Mouse (Mus musculus) midbrain, embryonic 12.5 days (tissue): ENCODE measurements around the gene Blvrb. TPM values are rescaled to one million over a fixed set of nuclear protein-coding genes. Genes with fewer than 3 reads are reported as not detected.

Experiments used
- ATAC-seq: fragments of 200-750 bp; cut with Nextera tagmentation; 2 replicates; pipeline ENCODE4 v1.8.0; 2017; ENCODE audit warnings: low read depth, moderate TSS enrichment, moderate library complexity; ENCODE audit not compliant: low FRiP score
- H3K27ac ChIP-seq: fragments of 300-500 bp; sonication (generic); replicated peaks from 2 replicates; pipeline ENCODE4 v1.5.1; 2016; ENCODE audit warnings: mild to moderate bottlenecking
- H3K27me3 ChIP-seq: fragments of 300-500 bp; sonication (generic); 2 replicates; pipeline ENCODE4 v1.6.1; 2016; ENCODE audit warnings: mild to moderate bottlenecking
- H3K36me3 ChIP-seq: fragments of 300-500 bp; sonication (generic); 2 replicates; pipeline ENCODE4 v1.6.1; 2016
- H3K4me1 ChIP-seq: fragments of 300-500 bp; sonication (generic); 2 replicates; pipeline ENCODE4 v1.6.1; 2016
- H3K4me2 ChIP-seq: fragments of 300-500 bp; sonication (generic); replicated peaks from 2 replicates; pipeline ENCODE4 v1.6.1; 2016; ENCODE audit warnings: mild to moderate bottlenecking, moderate library complexity
- H3K4me3 ChIP-seq: fragments of 300-500 bp; sonication (generic); 2 replicates; pipeline ENCODE4 v1.5.1; 2016; ENCODE audit warnings: mild to moderate bottlenecking
- H3K9ac ChIP-seq: fragments of 300-500 bp; sonication (generic); replicated peaks from 2 replicates; pipeline ENCODE4 v1.6.1; 2016; ENCODE audit warnings: mild to moderate bottlenecking, moderate library complexity
- H3K9me3 ChIP-seq: fragments of 300-500 bp; sonication (generic); 2 replicates; pipeline ENCODE4 v1.6.1; 2016; ENCODE audit warnings: mild to moderate bottlenecking
- WGBS: fragments of 180-500 bp; shearing (Covaris S2); methylation state at CpG from one replicate; pipeline ENCODE4 v1.1.7; 2016; 5-methylcytosine and 5-hydroxymethylcytosine counted together
- polyA plus RNA-seq: library from polyadenylated mRNA; unstranded; fragments of >200 nt; fragmentation: Nextera tagmentation; extraction: Ambion mirVana; gene quantifications from 2 replicates; pipeline ENCODE4 v1.2.1, GENCODE M21; 2016

Blvrb gene
- polyA plus RNA-seq, 1 experiment from 2014 or later: 31.0 TPM

DNA sequence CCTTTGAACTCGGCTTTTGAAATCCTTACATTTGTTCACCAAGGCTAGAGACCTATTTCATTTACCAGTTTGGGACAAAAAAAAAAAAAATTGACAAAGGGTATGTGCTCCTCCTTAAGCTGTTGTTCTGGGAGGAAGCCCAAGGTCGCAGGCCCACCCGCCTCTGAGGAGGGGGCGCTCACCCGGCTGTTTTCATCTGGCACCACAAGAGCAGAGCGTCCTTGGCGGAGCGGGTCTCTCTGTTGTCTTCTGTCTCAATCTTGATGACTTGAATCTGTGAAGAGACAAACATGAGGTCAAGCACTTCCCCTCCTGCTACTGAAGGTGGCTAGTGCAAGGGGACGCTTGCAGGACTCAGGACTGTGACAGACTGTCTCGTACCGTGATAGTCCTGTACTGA lies 19.8 kb upstream of the Blvrb start:
- Histone ChIP-seq H3K4me3 (no peak overlapping the region), H3K27ac (no peak overlapping the region), H3K9me3 (peaks cover 5% of the 10 kb centered on the region), H3K36me3 (no peaks in the 10 kb centered on the region), H3K9ac (no peak overlapping the region), H3K4me1 (no peaks in the 10 kb centered on the region), H3K27me3 (peaks cover 3% of the 10 kb centered on the region), H3K4me2 (no peak overlapping the region)
- no peak for ATAC-seq
- WGBS: 80% methylated on average over 11 of the region's 11 CpGs

- no peak overlapping the region for H3K4me2 ChIP-seq
- H3K27me3 ChIP-seq: peaks cover 15% of the 10 kb centered on the region
- H3K27ac ChIP-seq: no peak overlapping the region
- H3K4me1 ChIP-seq: no peaks in the 10 kb centered on the region
- H3K36me3 ChIP-seq: no peaks in the 10 kb centered on the region
- H3K4me3 ChIP-seq: no peak overlapping the region
- WGBS: 58% methylated on average over 2 of the region's 2 CpGs
- no peak overlapping the region for H3K9ac ChIP-seq
- no peak for ATAC-seq
- H3K9me3 ChIP-seq: peaks cover 5% of the 10 kb centered on the region
Observed at GRCm38 (mm10) chr7:27429135-27429534, 18.6 kb upstream of the Blvrb start.

DNA sequence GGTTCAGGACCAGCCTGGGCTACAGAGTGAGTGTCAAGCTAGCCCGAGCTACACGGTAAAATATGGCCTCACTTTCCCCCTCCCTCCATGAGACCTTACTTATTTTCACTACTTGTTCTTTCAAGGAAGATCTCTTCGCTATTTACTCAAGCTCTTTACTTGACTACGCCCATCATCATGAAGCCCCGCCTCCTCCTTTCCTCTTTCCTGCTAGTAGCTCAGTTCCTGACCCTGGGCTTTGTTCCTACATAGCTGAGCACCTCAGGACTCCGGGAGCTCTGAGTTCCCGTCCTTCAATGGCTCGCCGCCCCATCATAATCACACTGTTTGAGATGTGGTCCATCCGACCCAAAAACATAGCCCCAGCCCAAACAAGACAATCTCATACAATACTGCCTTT lies 14.4 kb upstream of the Blvrb start:
- peaks cover 27% of the 10 kb centered on the region for H3K27me3 ChIP-seq
- no peak for ATAC-seq
- H3K9ac ChIP-seq: no peak overlapping the region
- H3K4me2 ChIP-seq: no peak overlapping the region
- no peaks in the 10 kb centered on the region for H3K36me3 ChIP-seq
- no peak overlapping the region for H3K4me3 ChIP-seq
- H3K9me3 ChIP-seq: peaks cover 5% of the 10 kb centered on the region
- H3K27ac ChIP-seq: no peak overlapping the region
- 30% methylated on average over 10 of the region's 10 CpGs for WGBS
- no peaks in the 10 kb centered on the region for H3K4me1 ChIP-seq

GRCm38 (mm10) chr7:27433794-27434193 lies 14.0 kb upstream of the Blvrb start:
- Histone ChIP-seq H3K27me3 (peaks cover 27% of the 10 kb centered on the region), H3K4me1 (no peaks in the 10 kb centered on the region), H3K4me3 (no peak overlapping the region), H3K36me3 (no peaks in the 10 kb centered on the region), H3K9me3 (peaks cover 5% of the 10 kb centered on the region), H3K9ac (no peak overlapping the region), H3K4me2 (no peak overlapping the region), H3K27ac (no peak overlapping the region)
- 9% methylated on average over 9 of the region's 10 CpGs for WGBS
- no peak for ATAC-seq

- Histone ChIP-seq H3K4me1 (no peaks in the 10 kb centered on the region), H3K9me3 (no peaks in the 10 kb centered on the region), H3K4me2 (no peak overlapping the region), H3K4me3 (no peak overlapping the region), H3K36me3 (no peaks in the 10 kb centered on the region), H3K27me3 (peaks cover 27% of the 10 kb centered on the region), H3K9ac (no peak overlapping the region), H3K27ac (no peak overlapping the region)
- WGBS: 63% methylated on average over 5 of the region's 5 CpGs
- no peak for ATAC-seq
Observed at GRCm38 (mm10) chr7:27437544-27437943, 10.2 kb upstream of the Blvrb start.

DNA sequence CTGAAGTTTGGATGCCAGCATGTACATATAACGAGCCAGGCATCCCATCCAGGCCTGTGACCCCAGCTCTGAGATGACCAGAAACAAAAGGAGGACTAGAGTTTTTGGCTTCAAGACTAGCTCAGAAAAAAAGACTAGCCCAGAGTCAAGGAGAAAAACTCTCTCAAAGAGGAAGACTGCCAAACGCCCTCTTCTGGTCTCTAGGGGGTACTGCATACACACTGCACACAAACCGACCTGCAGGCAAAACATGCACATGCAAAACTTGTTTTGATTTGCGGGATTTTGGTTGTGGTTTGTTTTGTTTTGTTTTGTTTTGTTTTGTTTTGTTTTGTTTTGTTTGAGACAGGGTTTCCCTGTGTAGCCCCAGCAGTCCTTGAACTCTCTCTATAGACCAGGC lies 7.8 kb upstream of the Blvrb start:
- no peaks in the 10 kb centered on the region for H3K9me3 ChIP-seq
- H3K4me1 ChIP-seq: no peaks in the 10 kb centered on the region
- ATAC-seq: no peak
- no peaks in the 10 kb centered on the region for H3K36me3 ChIP-seq
- H3K9ac ChIP-seq: no peak overlapping the region
- no peak overlapping the region for H3K4me3 ChIP-seq
- no peak overlapping the region for H3K27ac ChIP-seq
- H3K4me2 ChIP-seq: no peak overlapping the region
- H3K27me3 ChIP-seq: peaks cover 15% of the 10 kb centered on the region
- WGBS: 75% methylated on average over 4 of the region's 4 CpGs

- Histone ChIP-seq H3K9me3 (no peaks in the 10 kb centered on the region), H3K27ac (no peak overlapping the region), H3K4me2 (peak overlapping the region; percentile 95), H3K9ac (peak overlapping the region; percentile 79), H3K4me3 (peak overlapping the region; percentile 59), H3K27me3 (peaks cover 48% of the 10 kb centered on the region), H3K36me3 (no peaks in the 10 kb centered on the region), H3K4me1 (peaks cover 20% of the 10 kb centered on the region)
- no peak for ATAC-seq
- 1% methylated on average over 13 of the region's 18 CpGs for WGBS
Observed at GRCm38 (mm10) chr7:27446051-27446450, 1.7 kb upstream of the Blvrb start.

DNA sequence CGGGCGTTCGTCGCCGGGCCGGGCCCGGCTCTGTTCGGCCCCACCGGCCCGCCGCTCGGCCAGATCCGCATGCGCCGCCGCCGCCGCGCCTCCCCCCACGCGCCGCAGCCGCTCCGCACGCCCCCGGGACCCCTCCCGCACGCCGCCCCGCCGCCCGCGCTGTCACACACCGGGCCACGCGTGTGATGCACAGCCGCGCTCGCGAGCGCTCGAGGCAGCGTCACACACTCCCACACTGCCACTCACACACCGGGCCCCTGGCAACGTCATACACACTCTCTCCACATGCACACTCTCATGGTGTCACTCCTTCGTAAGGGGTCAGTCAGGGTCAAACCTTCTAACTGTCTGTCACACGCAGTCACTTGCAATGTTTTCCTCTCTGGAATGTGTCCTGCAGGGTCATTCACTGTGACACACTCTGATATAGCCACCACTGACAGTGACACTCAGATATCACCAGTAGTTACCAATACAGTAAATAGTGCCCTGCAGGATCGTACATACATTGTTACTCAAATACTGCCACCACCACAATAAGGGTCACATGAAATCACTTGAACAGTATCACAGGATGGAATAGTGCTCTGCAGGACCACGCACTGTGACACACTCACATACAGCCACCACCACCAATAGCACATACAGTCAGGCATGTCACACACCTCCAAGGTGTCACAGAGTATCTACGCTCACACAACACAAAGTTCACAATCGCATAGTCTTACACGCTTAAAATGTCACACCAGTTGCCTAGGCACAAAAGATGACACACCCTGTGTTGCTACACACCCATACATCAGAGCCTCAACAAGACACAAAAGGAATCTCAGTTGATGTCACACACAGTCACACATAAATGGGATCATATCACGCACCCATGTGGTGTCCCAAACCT lies 1.0 kb upstream of the Blvrb start:
- Histone ChIP-seq H3K9me3 (no peaks in the 10 kb centered on the region), H3K9ac (peak overlapping the region; percentile 79), H3K4me3 (peak overlapping the region; percentile 59), H3K27ac (no peak overlapping the region), H3K27me3 (peaks cover 48% of the 10 kb centered on the region), H3K4me1 (peaks cover 20% of the 10 kb centered on the region), H3K4me2 (peak overlapping the region; percentile 95), H3K36me3 (no peaks in the 10 kb centered on the region)
- ATAC-seq: peak; percentile 28
- 11% methylated on average over 29 of the region's 53 CpGs for WGBS

DNA sequence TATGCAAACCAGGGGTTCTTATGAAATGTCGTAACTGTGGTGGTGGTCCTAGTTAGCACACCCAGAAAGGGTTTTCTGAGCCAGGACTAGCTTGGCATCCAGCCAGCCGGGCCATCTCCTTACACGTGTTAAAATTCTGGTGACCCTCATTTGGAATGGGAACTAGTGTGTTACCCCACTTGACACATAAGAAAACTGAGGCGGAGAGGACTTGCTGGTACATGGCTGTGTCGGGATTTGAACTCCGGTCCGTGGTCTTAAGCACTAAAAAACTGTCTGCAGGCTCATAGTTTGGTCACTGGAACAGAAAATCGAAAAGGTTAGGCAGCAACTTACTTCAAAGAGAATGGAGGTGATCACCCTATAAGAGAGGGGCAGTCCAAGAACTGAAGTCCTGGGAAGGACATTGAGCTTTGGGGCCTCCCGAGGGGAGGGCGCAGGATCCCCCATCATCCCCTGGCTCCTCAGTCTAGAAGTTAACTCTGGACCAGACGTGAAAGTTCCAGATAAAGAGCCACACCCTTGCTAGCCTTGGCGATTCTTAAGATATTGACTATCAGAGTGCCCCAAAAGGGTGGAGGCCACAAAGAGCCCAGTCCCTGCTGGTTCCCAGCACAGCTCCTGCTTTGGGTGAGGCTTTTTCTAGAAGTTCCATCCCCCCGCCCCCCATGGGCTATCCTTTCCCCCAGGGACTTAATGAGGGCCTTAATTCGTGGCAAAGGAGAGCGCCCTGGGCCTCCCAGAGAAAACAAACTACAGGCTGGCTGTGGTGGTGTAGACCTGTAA lies 836 bp downstream of the Blvrb start:
- H3K4me2 ChIP-seq: peak overlapping the region; percentile 95
- peaks cover 20% of the 10 kb centered on the region for H3K4me1 ChIP-seq
- H3K27ac ChIP-seq: no peak overlapping the region; the same call in 1 of the 2 replicates
- no peaks in the 10 kb centered on the region for H3K36me3 ChIP-seq
- peak overlapping the region; percentile 50 for H3K9ac ChIP-seq
- 62% methylated on average over 15 of the region's 15 CpGs for WGBS
- peaks cover 46% of the 10 kb centered on the region for H3K27me3 ChIP-seq
- no peak for ATAC-seq
- H3K4me3 ChIP-seq: peak overlapping the region; percentile 51
- no peaks in the 10 kb centered on the region for H3K9me3 ChIP-seq

DNA sequence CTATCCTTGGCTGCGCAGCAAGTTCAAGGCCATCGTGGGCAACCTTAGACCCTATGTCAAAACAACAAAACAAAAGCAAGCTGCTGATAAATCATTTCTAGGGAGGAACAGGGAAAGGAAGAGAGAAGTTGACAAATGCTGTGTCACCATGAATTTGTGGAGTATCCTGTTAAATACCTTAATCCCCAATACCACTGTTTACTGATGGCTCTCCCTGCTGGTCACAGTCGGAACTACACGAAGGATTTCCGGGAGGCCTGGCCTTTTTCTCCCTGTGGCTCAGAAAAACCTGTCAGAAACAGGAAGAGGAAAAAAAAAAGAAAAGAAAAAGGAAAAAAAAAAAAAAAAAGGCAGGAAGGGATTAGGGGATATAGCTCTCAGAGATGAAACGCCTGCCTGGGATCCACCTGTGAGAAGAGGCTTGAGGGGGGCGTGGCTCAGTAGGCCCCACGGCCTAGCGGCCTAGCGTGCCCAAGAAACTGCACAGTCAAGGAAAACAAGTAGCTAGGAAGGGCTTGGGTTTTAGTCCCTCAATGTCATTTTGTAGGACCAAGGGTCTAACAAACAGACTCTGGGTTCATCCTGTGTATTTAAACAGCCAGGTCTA lies 1.6 kb downstream of the Blvrb start:
- Histone ChIP-seq H3K4me1 (peaks cover 20% of the 10 kb centered on the region), H3K27me3 (peaks cover 43% of the 10 kb centered on the region), H3K9me3 (no peaks in the 10 kb centered on the region), H3K9ac (no peak overlapping the region), H3K4me2 (no peak overlapping the region), H3K36me3 (no peaks in the 10 kb centered on the region), H3K4me3 (no peak overlapping the region), H3K27ac (no peak overlapping the region)
- 61% methylated on average over 10 of the region's 10 CpGs for WGBS
- ATAC-seq: no peak

- Histone ChIP-seq H3K9ac (no peak overlapping the region), H3K4me1 (peaks cover 16% of the 10 kb centered on the region), H3K9me3 (no peaks in the 10 kb centered on the region), H3K36me3 (no peaks in the 10 kb centered on the region), H3K4me2 (no peak overlapping the region), H3K4me3 (no peak overlapping the region), H3K27me3 (peaks cover 23% of the 10 kb centered on the region), H3K27ac (no peak overlapping the region)
- ATAC-seq: no peak
- 100% methylated on average over 2 of the region's 2 CpGs for WGBS
Observed at GRCm38 (mm10) chr7:27451359-27451758, 3.6 kb downstream of the Blvrb start.
